Mouse (Mus musculus): Measurements from ENCODE around the gene Thrb.

DNA sequence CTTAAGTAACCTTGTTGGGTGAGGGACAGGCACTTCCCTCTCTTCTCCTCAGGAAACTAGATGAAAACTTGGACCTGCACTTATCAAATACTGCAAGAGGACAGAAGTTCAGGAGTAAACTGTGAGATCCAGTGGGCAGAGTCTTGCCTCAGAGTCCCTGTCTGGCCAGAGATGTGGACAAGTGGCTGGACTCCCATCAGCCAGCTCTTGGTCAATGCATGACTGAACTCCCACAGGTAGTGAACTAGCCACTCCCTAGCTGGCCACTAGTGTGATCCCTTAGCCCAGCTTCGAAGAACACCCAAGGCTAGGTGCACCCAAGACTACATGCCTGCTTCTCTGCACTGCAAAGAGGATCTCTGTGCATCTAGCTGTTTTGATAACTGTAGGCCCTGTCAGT is 234.7 kb downstream of the Thrb start:
- no peak for TF ChIP-seq POLR2A (IDR thresholded peaks at IDR 0.05; ENCODE audit: borderline replicate concordance, control insufficient read depth, low read depth, low read length)
- TF ChIP-seq CTCF (IDR thresholded peaks at IDR 0.05; ENCODE audit: control insufficient read depth, insufficient read depth, low read length): no peak
